Mouse (Mus musculus): Measurements from ENCODE around the gene Usp35. TPM values are rescaled to one million over a fixed set of nuclear protein-coding genes. Genes with fewer than 3 reads are reported as not detected.

Gene Usp35
- 6.2 TPM for total RNA-seq (2023)

DNA sequence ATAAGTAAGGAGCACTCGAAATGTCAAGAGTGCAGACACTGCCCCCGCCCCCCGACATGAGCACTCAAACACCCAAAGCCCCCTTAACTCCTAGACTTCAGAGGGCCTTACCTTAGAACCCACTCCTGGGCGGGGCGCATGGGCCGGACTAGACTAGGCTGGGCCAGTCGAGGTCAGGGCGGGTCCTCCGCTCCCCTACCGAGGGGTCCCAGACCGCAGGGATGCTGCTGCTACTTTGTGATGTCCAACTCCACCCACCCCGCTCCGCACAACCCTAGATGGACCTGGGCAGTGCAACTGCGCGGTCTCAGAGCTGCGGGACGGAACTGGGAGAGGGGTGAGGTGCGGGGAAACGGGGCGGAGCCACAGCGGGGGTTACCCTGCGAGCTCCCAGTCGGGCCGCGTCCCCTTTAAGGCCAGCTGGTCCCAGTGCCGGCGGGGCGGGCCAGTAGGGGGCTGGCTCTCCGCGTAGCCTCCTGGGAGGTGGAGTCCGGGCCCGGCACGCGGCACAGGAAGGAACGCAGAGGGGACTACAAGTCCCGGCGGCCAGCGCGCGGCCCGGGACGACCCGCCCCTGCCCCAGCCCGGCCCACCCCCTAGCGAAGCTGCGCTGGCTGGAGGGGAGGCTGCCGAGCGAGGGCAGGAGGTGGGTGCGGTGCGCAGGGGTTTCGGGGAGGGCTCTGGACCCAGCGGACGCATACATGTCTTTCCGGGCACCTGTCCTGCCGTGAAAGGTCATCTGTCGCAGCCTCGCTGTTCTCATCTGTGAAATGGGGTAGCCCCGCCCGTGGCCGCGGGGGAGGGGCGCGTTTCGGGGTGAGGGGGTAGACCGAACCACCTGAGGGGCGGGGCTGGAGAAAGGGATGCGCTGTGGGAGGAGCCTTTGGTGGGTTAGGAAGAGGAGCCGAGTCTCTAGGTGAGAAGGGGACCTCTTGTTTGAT, at the start of gene Usp35, which contains the start of gene Kctd21:
TSS of gene Usp35 (minus strand) at position 295 of the 941 bp plus-strand sequence.
TSS of gene Kctd21 (plus strand) at position 602 of the 941 bp plus-strand sequence.

Other genes starting within 250 kb of the Usp35 start
- 0.73 TPM for gene Kctd21, start 307 bp upstream of the Usp35 start, total RNA-seq (2023)
- gene Alg8, start 39.6 kb upstream of the Usp35 start, total RNA-seq (2023) = 6.9 TPM
- 50.6 TPM for gene Ndufc2, start 68.0 kb upstream of the Usp35 start, total RNA-seq (2023)
- gene Thrsp, start 85.7 kb upstream of the Usp35 start, total RNA-seq (2023) = not detected
- gene Kctd14, start 119.3 kb upstream of the Usp35 start, total RNA-seq (2023) = 0.26 TPM
- gene Ints4, start 148.9 kb upstream of the Usp35 start, total RNA-seq (2023) = 35.9 TPM
- 18.2 TPM for gene Aamdc, start 247.5 kb upstream of the Usp35 start, total RNA-seq (2023)
- gene Rsf1, start 247.9 kb upstream of the Usp35 start, total RNA-seq (2023) = 89.7 TPM

All from CD4-positive naive resting alpha-beta T cell, adult 76 days (primary cell).